Comparison of ENCODE assay signal across 18 mouse cellular contexts in the genomic region with DNA sequence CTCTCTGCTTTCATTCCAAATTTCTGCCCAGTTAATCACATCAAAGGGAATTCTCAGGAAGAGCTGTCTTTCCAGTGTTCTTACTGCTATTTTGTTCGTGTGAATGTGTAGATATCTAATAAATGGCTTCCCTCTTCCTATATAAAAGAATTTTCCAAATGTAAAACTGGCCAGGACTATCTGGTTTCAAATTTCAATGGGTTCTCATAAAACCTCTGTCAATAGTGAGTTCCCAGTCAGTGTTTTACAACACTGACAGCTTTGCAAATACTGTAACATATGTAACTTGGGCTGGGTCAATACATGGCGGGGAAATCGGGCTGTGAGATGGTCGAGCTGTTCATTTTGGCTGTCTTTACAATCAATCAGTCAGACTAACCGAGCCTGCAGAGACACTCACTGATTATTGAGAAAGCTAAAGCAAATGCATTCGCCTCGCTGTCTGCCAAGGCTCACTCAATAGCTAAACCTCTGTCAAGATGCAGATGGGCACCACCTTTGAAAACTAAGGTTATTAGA.
DNase-seq lines count a peak whose midpoint lies in the region; ATAC-seq lines count a peak whose summit lies in the region.
"Had no signal": no experiment of that assay in that cellular context is flagged by ENCODE, and none has a peak within 500 bp of the region (broad histone marks: within the 10 kb centered on the region; RNA-seq: fewer than 3 reads in every experiment).

No protein-coding gene starts in this region.

- no peak overlapping the region for H3K4me3 ChIP-seq in forebrain, embryonic 13.5 days
- no peak overlapping the region for H3K4me3 ChIP-seq in forebrain, embryonic 11.5 days (ENCODE audit: low read depth, low read length)
- H3K4me3 ChIP-seq in intestine, embryonic 14.5 days (ENCODE audit: low read depth, low read length) = no peak overlapping the region
- no peak overlapping the region for H3K4me3 ChIP-seq in intestine, embryonic 16.5 days (ENCODE audit: low read length)
- H3K4me3 ChIP-seq: embryonic facial prominence, embryonic 13.5 days; heart, adult 2 months; left cerebral cortex, adult 2 months; limb, embryonic 15.5 days; neural tube, embryonic 13.5 days had no signal

- 37% methylated on average over 7 of the region's 7 CpGs for WGBS in forebrain, embryonic 13.5 days
- 58% methylated on average over 7 of the region's 7 CpGs for WGBS in forebrain, embryonic 11.5 days
- WGBS in intestine, embryonic 14.5 days = 24% methylated on average over 7 of the region's 7 CpGs
- WGBS in intestine, embryonic 16.5 days = 28% methylated on average over 7 of the region's 7 CpGs

- ATAC-seq in forebrain, embryonic 13.5 days = 0 out of 2 replicates have a peak, but pooled peaks have one; percentile 19
- no peak for ATAC-seq in forebrain, embryonic 11.5 days (replicated peaks; ENCODE audit: low FRiP score)
- no peak for ATAC-seq in intestine, embryonic 14.5 days (replicated peaks; ENCODE audit: low FRiP score, low TSS enrichment, low read depth)
- ATAC-seq in intestine, embryonic 16.5 days = no peak
- no peak for ATAC-seq in cerebellum, adult (ENCODE audit: insufficient number of reproducible peaks, low FRiP score, low TSS enrichment)
- ATAC-seq: inflammation-experienced regulatory T-cells, adult 6 months; Patski had no signal

- no peak overlapping the region for H3K27ac ChIP-seq in forebrain, embryonic 13.5 days
- H3K27ac ChIP-seq in forebrain, embryonic 11.5 days (ENCODE audit: low read depth, low read length) = no peak overlapping the region
- H3K27ac ChIP-seq in intestine, embryonic 14.5 days (ENCODE audit: low read depth) = no peak overlapping the region
- no peak overlapping the region for H3K27ac ChIP-seq in intestine, embryonic 16.5 days (ENCODE audit: low read length)
- H3K27ac ChIP-seq: embryonic facial prominence, embryonic 13.5 days; heart, adult 2 months; left cerebral cortex, adult 2 months; limb, embryonic 15.5 days; neural tube, embryonic 13.5 days had no signal

- H3K9ac ChIP-seq in forebrain, embryonic 13.5 days = no peak overlapping the region; the same call in 1 of the 2 replicates
- H3K9ac ChIP-seq in forebrain, embryonic 11.5 days (ENCODE audit: low read length) = no peak overlapping the region
- no peak overlapping the region for H3K9ac ChIP-seq in intestine, embryonic 14.5 days (ENCODE audit: low read length)
- no peak overlapping the region for H3K9ac ChIP-seq in intestine, embryonic 16.5 days (ENCODE audit: low read depth, low read length)
- H3K9ac ChIP-seq: embryonic facial prominence, embryonic 13.5 days; limb, embryonic 15.5 days; neural tube, embryonic 13.5 days had no signal

- H3K4me1 ChIP-seq in forebrain, embryonic 13.5 days = peaks cover 18% of the 10 kb centered on the region
- H3K4me1 ChIP-seq in forebrain, embryonic 11.5 days (replicated peaks; ENCODE audit: control insufficient read depth, insufficient read depth, low read length) = no peaks in the 10 kb centered on the region
- H3K4me1 ChIP-seq in intestine, embryonic 14.5 days (replicated peaks; ENCODE audit: control insufficient read depth, insufficient read depth, low read length) = peaks cover 10% of the 10 kb centered on the region; the same call in 1 of the 2 replicates
- H3K4me1 ChIP-seq in intestine, embryonic 16.5 days (ENCODE audit: control insufficient read depth, insufficient read depth, low read length) = no peaks in the 10 kb centered on the region
- H3K4me1 ChIP-seq: embryonic facial prominence, embryonic 13.5 days had no signal

- no peak overlapping the region for H3K4me2 ChIP-seq in forebrain, embryonic 13.5 days
- no peak overlapping the region for H3K4me2 ChIP-seq in forebrain, embryonic 11.5 days (ENCODE audit: low read depth, low read length, severe bottlenecking)
- H3K4me2 ChIP-seq in intestine, embryonic 14.5 days (ENCODE audit: low read length) = 0 out of 2 replicates have a peak overlapping the region, but pooled peaks have one; percentile 8
- no peak overlapping the region for H3K4me2 ChIP-seq in intestine, embryonic 16.5 days (ENCODE audit: low read depth, low read length)
- H3K4me2 ChIP-seq: embryonic facial prominence, embryonic 13.5 days; limb, embryonic 15.5 days; neural tube, embryonic 13.5 days had no signal

- no peak for DNase-seq in forebrain, embryonic 11.5 days (ENCODE audit: low spot score)
- no peak for DNase-seq in intestine, embryonic 14.5 days (ENCODE audit: low spot score)
- peak; percentile 32 for DNase-seq in retina, embryonic 14.5 days (ENCODE audit: low spot score)
- DNase-seq in retina, postnatal 1 day = no peak
- DNase-seq in adrenal gland, postnatal 4 days (ENCODE audit: low spot score in 2 of 2) = no peak
- DNase-seq: cerebellum, postnatal 14 days; heart, adult 2 months; lung, adult 2 months; thymus, postnatal 4 days had no signal

- H3K36me3 ChIP-seq in forebrain, embryonic 13.5 days (ENCODE audit: poor library complexity, severe bottlenecking) = no peaks in the 10 kb centered on the region
- H3K36me3 ChIP-seq in forebrain, embryonic 11.5 days (ENCODE audit: control insufficient read depth, insufficient read depth, low read length) = no peaks in the 10 kb centered on the region
- no peaks in the 10 kb centered on the region for H3K36me3 ChIP-seq in intestine, embryonic 14.5 days (ENCODE audit: control insufficient read depth, insufficient read depth, low read length)
- no peaks in the 10 kb centered on the region for H3K36me3 ChIP-seq in intestine, embryonic 16.5 days (ENCODE audit: control insufficient read depth, insufficient read depth, low read length)
- H3K36me3 ChIP-seq: embryonic facial prominence, embryonic 13.5 days; limb, embryonic 15.5 days; neural tube, embryonic 13.5 days had no signal

- no peaks in the 10 kb centered on the region for H3K27me3 ChIP-seq in forebrain, embryonic 13.5 days
- no peaks in the 10 kb centered on the region for H3K27me3 ChIP-seq in forebrain, embryonic 11.5 days (ENCODE audit: control insufficient read depth, insufficient read depth, low read length)
- no peaks in the 10 kb centered on the region for H3K27me3 ChIP-seq in intestine, embryonic 14.5 days (replicated peaks; ENCODE audit: control insufficient read depth, insufficient read depth, low read length)
- H3K27me3 ChIP-seq in intestine, embryonic 16.5 days (replicated peaks; ENCODE audit: control insufficient read depth, insufficient read depth, low read length) = no peaks in the 10 kb centered on the region
- H3K27me3 ChIP-seq: neural tube, embryonic 13.5 days; Patski had no signal

- H3K9me3 ChIP-seq in forebrain, embryonic 13.5 days (replicated peaks) = no peaks in the 10 kb centered on the region
- H3K9me3 ChIP-seq in forebrain, embryonic 11.5 days (ENCODE audit: control insufficient read depth, low read length) = no peaks in the 10 kb centered on the region
- no peaks in the 10 kb centered on the region for H3K9me3 ChIP-seq in intestine, embryonic 14.5 days (ENCODE audit: control insufficient read depth, low read length)
- H3K9me3 ChIP-seq in intestine, embryonic 16.5 days (ENCODE audit: control insufficient read depth, low read length) = no peaks in the 10 kb centered on the region
- H3K9me3 ChIP-seq: embryonic facial prominence, embryonic 13.5 days; limb, embryonic 15.5 days; neural tube, embryonic 13.5 days had no signal
